Mouse (Mus musculus) embryonic facial prominence, embryonic 14.5 days (tissue): ENCODE measurements around the gene Olfr329-ps. TPM values are rescaled to one million over a fixed set of nuclear protein-coding genes. Genes with fewer than 3 reads are reported as not detected.
"Not testable (repeated sequence)": the region's sequence is repeated elsewhere in the genome, so short reads cannot be mapped to it uniquely, and the experiment has no call there.

Experiments
- ATAC-seq: fragments of 200-750 bp; cut with Nextera tagmentation; 2 replicates; pipeline ENCODE4 v1.8.0; 2017; ENCODE audit warnings: low read depth, moderate number of reproducible peaks, moderate TSS enrichment
- DNase-seq: peaks from one replicate; pipeline ENCODE4 v3.0.0-alpha.2; 2015; ENCODE audit warnings: low spot score
- H3K27ac ChIP-seq: fragments of 300-500 bp; sonication (generic); replicated peaks from 2 replicates; pipeline ENCODE4 v1.5.1; 2014; ENCODE audit warnings: low read depth, mild to moderate bottlenecking, low read length, moderate library complexity
- H3K27me3 ChIP-seq: fragments of 300-500 bp; sonication (generic); replicated peaks from 2 replicates; pipeline ENCODE4 v1.6.1; 2014; ENCODE audit warnings: low read length; ENCODE audit not compliant: control insufficient read depth, insufficient read depth
- H3K36me3 ChIP-seq: fragments of 300-500 bp; sonication (generic); 2 replicates; pipeline ENCODE4 v1.6.1; 2014; ENCODE audit warnings: low read length, mixed read lengths; ENCODE audit not compliant: control insufficient read depth, insufficient read depth
- H3K4me1 ChIP-seq: fragments of 300-500 bp; sonication (generic); 2 replicates; pipeline ENCODE4 v1.6.1; 2014; ENCODE audit warnings: antibody characterized with exemption, low read length; ENCODE audit not compliant: control insufficient read depth, insufficient read depth
- H3K4me2 ChIP-seq: fragments of 300-500 bp; sonication (generic); 2 replicates; pipeline ENCODE4 v1.6.1; 2014; ENCODE audit warnings: low read depth, mild to moderate bottlenecking, low read length, moderate library complexity, mixed read lengths
- H3K4me3 ChIP-seq: fragments of 300-500 bp; sonication (generic); 2 replicates; pipeline ENCODE4 v1.5.1; 2014; ENCODE audit warnings: low read depth, mild to moderate bottlenecking, low read length
- H3K9ac ChIP-seq: fragments of 300-500 bp; sonication (generic); 2 replicates; pipeline ENCODE4 v1.6.1; 2014; ENCODE audit warnings: low read depth, mild to moderate bottlenecking, low read length, moderate library complexity, mixed read lengths
- H3K9me3 ChIP-seq: fragments of 300-500 bp; sonication (generic); 2 replicates; pipeline ENCODE4 v1.6.1; 2016; ENCODE audit warnings: low read length; ENCODE audit not compliant: control insufficient read depth
- WGBS: fragments of 180-500 bp; shearing (Covaris S2); extraction: QIAGEN DNeasy Blood & Tissue Kit; methylation state at CpG from one replicate; pipeline ENCODE4 v1.1.7; 2014; 5-methylcytosine and 5-hydroxymethylcytosine counted together
- polyA plus RNA-seq: library from polyadenylated mRNA; unstranded; fragments of >200 nt; fragmentation: Nextera tagmentation; extraction: Ambion mirVana; gene quantifications from 2 replicates; pipeline ENCODE4 v1.2.1, GENCODE M21; 2014

Olfr329-ps gene
- polyA plus RNA-seq, 1 experiment from 2014 or later, result 0.31 TPM

DNA sequence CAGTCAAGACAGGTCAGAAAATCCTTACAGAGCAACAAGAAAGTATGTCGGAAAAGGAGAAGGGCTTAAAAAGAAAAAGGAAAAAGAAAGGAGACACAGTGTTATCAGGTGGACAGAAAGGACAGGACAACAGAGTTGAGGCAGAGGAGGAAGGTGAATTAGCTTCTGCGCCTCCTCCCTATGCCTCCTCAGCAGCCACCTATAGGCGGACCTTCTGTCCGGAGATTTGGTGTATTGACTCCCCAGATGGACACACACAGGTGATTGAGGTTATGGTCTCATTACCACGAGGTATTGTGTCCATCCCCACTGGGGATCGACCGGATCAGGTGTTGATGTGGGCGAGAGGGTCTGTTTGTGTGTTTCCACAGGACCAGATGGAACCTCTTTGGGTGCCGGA is 26.5 kb downstream of the Olfr329-ps start:
- H3K4me2 ChIP-seq, H3K4me3 ChIP-seq, H3K9ac ChIP-seq, H3K9me3 ChIP-seq, ATAC-seq, H3K27ac ChIP-seq, DNase-seq, H3K27me3 ChIP-seq, H3K36me3 ChIP-seq, H3K4me1 ChIP-seq: not testable (repeated sequence)
- WGBS, result 91% methylated on average over 6 of the region's 9 CpGs

DNA sequence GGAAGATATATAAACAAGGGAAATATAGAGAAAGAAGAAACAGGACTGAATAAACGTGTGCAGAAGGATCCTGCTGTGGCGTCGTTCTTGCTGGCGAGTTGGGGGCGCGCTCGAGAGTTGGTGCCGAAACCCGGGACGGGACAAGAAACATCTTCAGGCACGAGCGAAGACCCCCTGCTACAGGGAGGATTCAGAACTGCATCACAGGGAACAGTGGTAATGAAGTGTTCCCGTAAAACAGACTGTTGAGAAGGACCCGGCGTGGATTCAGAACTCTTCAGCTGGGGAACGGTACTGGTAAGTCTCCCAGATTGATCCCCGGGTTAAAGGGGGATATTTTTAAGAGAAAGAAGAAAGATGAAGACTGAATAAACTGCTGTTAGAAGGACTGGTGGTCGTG is 27.3 kb downstream of the Olfr329-ps start:
- not testable (repeated sequence) for H3K27me3 ChIP-seq, DNase-seq, H3K4me1 ChIP-seq, H3K27ac ChIP-seq, H3K9me3 ChIP-seq, H3K4me3 ChIP-seq, H3K9ac ChIP-seq, H3K4me2 ChIP-seq, H3K36me3 ChIP-seq, ATAC-seq
- WGBS, result 94% methylated on average over 17 of the region's 18 CpGs

GRCm38 (mm10) chr11:58509058-58509457 is 37.2 kb downstream of the Olfr329-ps start:
- DNase-seq, H3K9ac ChIP-seq, H3K27me3 ChIP-seq, H3K9me3 ChIP-seq, H3K4me3 ChIP-seq, H3K4me2 ChIP-seq, H3K27ac ChIP-seq, H3K4me1 ChIP-seq, H3K36me3 ChIP-seq, ATAC-seq: not testable (repeated sequence)
- 86% methylated on average over 19 of the region's 19 CpGs for WGBS

GRCm38 (mm10) chr11:58502472-58502871 is 43.8 kb downstream of the Olfr329-ps start, which contains the start of gene Olfr331:
Olfr331 (minus strand) TSS chr11:58502572.
- not testable (repeated sequence) for DNase-seq, H3K9ac ChIP-seq, H3K9me3 ChIP-seq, H3K4me1 ChIP-seq, H3K36me3 ChIP-seq, ATAC-seq, H3K4me2 ChIP-seq, H3K27me3 ChIP-seq, H3K27ac ChIP-seq, H3K4me3 ChIP-seq

DNA sequence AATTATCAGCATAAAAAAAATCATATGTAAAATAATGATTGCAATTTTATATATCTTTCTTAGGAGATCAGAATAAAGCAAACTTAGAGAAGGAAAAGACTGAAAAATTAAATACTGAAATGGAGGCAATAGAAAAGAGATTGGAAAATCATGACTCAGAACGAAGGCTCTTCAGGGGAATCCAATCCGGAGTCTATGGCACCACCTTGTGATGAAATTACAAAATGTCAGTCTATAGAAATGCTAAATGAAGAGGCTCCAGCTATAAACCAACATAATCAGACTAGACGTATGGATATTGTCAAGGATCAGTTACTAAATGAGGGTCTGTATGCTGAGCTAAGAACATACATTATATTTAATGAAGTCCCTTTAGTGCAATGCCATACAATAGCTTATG is 46.9 kb downstream of the Olfr329-ps start:
- ATAC-seq, result no peak

DNA sequence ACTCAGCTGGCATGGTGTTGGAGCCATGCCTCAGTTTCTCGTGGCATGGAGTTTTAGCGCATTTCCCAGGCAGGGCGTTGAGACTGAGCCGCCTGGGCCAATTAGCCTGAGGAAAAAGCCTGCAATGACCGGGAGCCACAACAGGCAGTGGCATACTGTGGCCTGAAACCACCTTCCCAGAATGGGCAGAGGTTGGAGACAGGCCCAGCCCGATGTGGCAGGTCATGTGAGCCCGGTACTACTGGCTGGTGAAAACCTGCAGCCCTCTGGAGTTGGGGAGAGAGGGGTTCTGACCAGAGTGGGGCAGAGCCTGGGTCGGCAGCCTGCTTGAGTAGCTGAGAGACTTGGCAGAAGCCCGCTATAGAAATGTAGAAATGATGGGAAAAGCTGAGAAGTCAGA is 47.5 kb downstream of the Olfr329-ps start:
- 77% methylated on average over 9 of the region's 9 CpGs for WGBS

More for the DNA sequence above, 46.9 kb downstream of the Olfr329-ps start:
- Histone ChIP-seq H3K9ac (no peak overlapping the region), H3K27me3 (no peaks in the 10 kb centered on the region), H3K4me2 (no peak overlapping the region), H3K9me3 (no peaks in the 10 kb centered on the region), H3K36me3 (no peaks in the 10 kb centered on the region), H3K4me1 (no peaks in the 10 kb centered on the region), H3K4me3 (no peak overlapping the region), H3K27ac (no peak overlapping the region)
- peak; percentile 27 for DNase-seq
- 46% methylated on average over 3 of the region's 3 CpGs for WGBS

GRCm38 (mm10) chr11:58492455-58492854 is 53.8 kb downstream of the Olfr329-ps start, which contains the start of gene Olfr332:
Olfr332 (minus strand) TSS chr11:58492555.
- Histone ChIP-seq H3K36me3 (no peaks in the 10 kb centered on the region), H3K4me2 (no peak within 1 kb of the TSS), H3K27me3 (no peaks in the 10 kb centered on the region), H3K9ac (no peak within 1 kb of the TSS), H3K27ac (no peak within 1 kb of the TSS), H3K4me1 (no peaks in the 10 kb centered on the region), H3K9me3 (no peaks in the 10 kb centered on the region), H3K4me3 (no peak within 1 kb of the TSS)
- DNase-seq, result no peak
- WGBS, result 74% methylated on average over 2 of the region's 2 CpGs
- ATAC-seq, result no peak

More for the DNA sequence above, 47.5 kb downstream of the Olfr329-ps start:
- no peak overlapping the region for H3K9ac ChIP-seq
- no peak overlapping the region for H3K4me2 ChIP-seq
- H3K27ac ChIP-seq, result no peak overlapping the region
- no peaks in the 10 kb centered on the region for H3K27me3 ChIP-seq
- no peak for DNase-seq
- H3K4me1 ChIP-seq, result no peaks in the 10 kb centered on the region
- no peaks in the 10 kb centered on the region for H3K9me3 ChIP-seq
- no peak overlapping the region for H3K4me3 ChIP-seq
- ATAC-seq, result no peak
- H3K36me3 ChIP-seq, result no peaks in the 10 kb centered on the region

Other genes with a start within 250 kb of the Olfr329-ps start
- gene Zfp692, start 239.4 kb downstream of the Olfr329-ps start, polyA plus RNA-seq, result 14.2 and 14.7 TPM in 2 replicates
- gene Zfp672, start 216.1 kb downstream of the Olfr329-ps start, polyA plus RNA-seq, result 42.3 TPM in 2 replicates
- gene Sh3bp5l, start 215.7 kb downstream of the Olfr329-ps start, polyA plus RNA-seq, result 23.2 and 27.3 TPM in 2 replicates
- gene Lypd8, start 167.4 kb downstream of the Olfr329-ps start, polyA plus RNA-seq, result not detected in 2 replicates
- gene 1810065E05Rik, start 125.3 kb downstream of the Olfr329-ps start, polyA plus RNA-seq, result not detected in 2 replicates
- gene Gm12253, start 113.9 kb downstream of the Olfr329-ps start, polyA plus RNA-seq, result not detected in 2 replicates
- not detected in 2 replicates for gene Lypd9, start 93.5 kb downstream of the Olfr329-ps start, polyA plus RNA-seq
- 0.13 and 0.15 TPM in 2 replicates for gene Olfr30, start 84.2 kb downstream of the Olfr329-ps start, polyA plus RNA-seq
- 0.11 and 0.12 TPM in 2 replicates for gene Olfr332, start 53.9 kb downstream of the Olfr329-ps start, polyA plus RNA-seq
- gene Olfr331, start 43.9 kb downstream of the Olfr329-ps start, polyA plus RNA-seq, result not detected in 2 replicates
- gene Olfr330, start 11.6 kb downstream of the Olfr329-ps start, polyA plus RNA-seq, result 0.30 and 0.46 TPM in 2 replicates
- not detected in 2 replicates for gene Olfr328, start 9.2 kb upstream of the Olfr329-ps start, polyA plus RNA-seq
- gene Olfr224, start 24.1 kb upstream of the Olfr329-ps start, polyA plus RNA-seq, result not detected in 2 replicates
- gene Olfr325, start 31.3 kb upstream of the Olfr329-ps start, polyA plus RNA-seq, result not detected in 2 replicates
- gene Olfr324, start 48.7 kb upstream of the Olfr329-ps start, polyA plus RNA-seq, result not detected in 2 replicates
- gene 2210407C18Rik, start 69.7 kb upstream of the Olfr329-ps start, polyA plus RNA-seq, result not detected in 2 replicates
- not detected in 2 replicates for gene Olfr323, start 84.1 kb upstream of the Olfr329-ps start, polyA plus RNA-seq
- 0.07 and 0.09 TPM in 2 replicates for gene Trim58, start 94.0 kb upstream of the Olfr329-ps start, polyA plus RNA-seq
- gene Olfr322, start 112.4 kb upstream of the Olfr329-ps start, polyA plus RNA-seq, result not detected in 2 replicates
- not detected in 2 replicates for gene Olfr320, start 134.7 kb upstream of the Olfr329-ps start, polyA plus RNA-seq
- gene Olfr319, start 152.7 kb upstream of the Olfr329-ps start, polyA plus RNA-seq, result 0.33 TPM in 1 of 2 replicates, not detected in the other
- gene Olfr318, start 177.6 kb upstream of the Olfr329-ps start, polyA plus RNA-seq, result not detected in 2 replicates
- gene Olfr317, start 192.8 kb upstream of the Olfr329-ps start, polyA plus RNA-seq, result not detected in 2 replicates
- not detected in 2 replicates for gene Olfr316, start 206.3 kb upstream of the Olfr329-ps start, polyA plus RNA-seq
- gene Olfr315, start 226.8 kb upstream of the Olfr329-ps start, polyA plus RNA-seq, result 0.13 TPM in 1 of 2 replicates, not detected in the other
- not detected in 2 replicates for gene Olfr314, start 236.5 kb upstream of the Olfr329-ps start, polyA plus RNA-seq